Mouse (Mus musculus): ENCODE data around the gene Guca1a. TPM values are rescaled to one million over a fixed set of nuclear protein-coding genes. Genes with fewer than 3 reads are reported as not detected.
A peak's percentile ranks its signal among the peaks of the same experiment; 100 is the strongest.

Guca1a gene
- polyA plus RNA-seq, 1 experiment from 2014 or later = 3.6 TPM

DNA sequence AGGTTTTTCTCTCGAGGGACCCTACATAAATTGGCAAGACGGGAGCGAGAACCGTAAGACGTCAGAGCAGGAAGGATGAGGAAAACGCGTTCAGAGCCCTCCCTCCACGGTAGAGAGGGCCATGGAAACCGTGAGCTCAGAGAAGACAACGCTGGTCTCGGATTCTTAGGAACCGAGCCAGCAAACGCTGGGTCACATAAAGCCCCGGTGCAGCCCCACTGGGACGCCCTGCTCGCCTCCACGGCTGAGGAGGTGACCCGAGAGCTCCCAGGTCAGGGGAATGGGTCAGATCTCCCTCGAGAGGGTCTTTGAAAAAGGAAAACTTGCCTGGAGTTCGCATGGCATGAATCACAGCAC is 31.3 kb downstream of the Guca1a start:
- Histone ChIP-seq H3K9me3 (no peaks in the 10 kb centered on the region), H3K27me3 (ENCODE audit: insufficient read depth, poor library complexity, severe bottlenecking) (peaks cover 32% of the 10 kb centered on the region), H3K4me1 (peaks cover 12% of the 10 kb centered on the region), H3K4me3 (peak overlapping the region; percentile 91), H3K36me3 (peaks cover 21% of the 10 kb centered on the region), H3K27ac (peak overlapping the region; percentile 89)
- DNase-seq (ENCODE audit: low spot score) = peak; percentile 79
- WGBS = under 1% methylated on average over 20 of the region's 20 CpGs

DNA sequence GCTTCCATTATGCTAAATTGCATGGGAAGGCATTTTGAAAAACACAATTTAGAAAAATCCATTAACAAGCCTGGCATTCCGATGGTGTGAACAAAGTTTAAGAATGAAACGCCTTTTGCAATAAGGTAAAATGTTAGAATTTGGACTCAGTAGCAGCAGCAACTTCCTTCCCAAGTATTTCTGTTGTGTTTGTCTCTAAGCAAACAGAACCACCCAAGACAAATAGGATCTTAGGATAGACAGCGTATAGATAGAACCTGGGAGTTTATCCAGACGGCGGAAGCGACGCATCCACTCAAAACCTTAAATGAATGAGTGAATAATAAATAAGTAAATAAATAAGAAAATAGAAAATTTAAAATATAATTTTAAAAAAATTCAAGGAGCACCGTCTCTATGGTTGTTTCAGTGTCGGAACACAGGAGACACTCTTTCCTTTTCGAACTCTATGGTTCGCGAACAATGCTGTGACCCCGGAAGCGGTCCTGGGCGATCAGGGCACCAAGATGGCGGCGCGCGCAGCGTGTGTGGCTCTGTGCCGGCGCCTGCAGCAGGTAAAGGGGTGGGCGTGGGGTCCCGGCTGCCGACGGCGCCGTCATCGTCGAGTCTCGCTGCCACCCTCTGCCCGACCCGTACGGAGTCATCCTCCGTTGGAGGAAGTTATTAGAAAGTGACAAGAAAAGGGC is 31.8 kb downstream of the Guca1a start, which contains the start of gene Mrps10:
Mrps10 (plus strand) TSS at position 487 of the 686 bp plus-strand sequence.
- H3K36me3 ChIP-seq = peaks cover 15% of the 10 kb centered on the region
- peak within 1 kb of the TSS; percentile 89 for H3K27ac ChIP-seq
- DNase-seq (ENCODE audit: low spot score) = peak; percentile 93
- peak within 1 kb of the TSS; percentile 91 for H3K4me3 ChIP-seq
- H3K9me3 ChIP-seq = no peaks in the 10 kb centered on the region
- WGBS = 4% methylated on average over 35 of the region's 35 CpGs
- H3K27me3 ChIP-seq (ENCODE audit: insufficient read depth, poor library complexity, severe bottlenecking) = peaks cover 32% of the 10 kb centered on the region
- H3K4me1 ChIP-seq = peaks cover 12% of the 10 kb centered on the region

DNA sequence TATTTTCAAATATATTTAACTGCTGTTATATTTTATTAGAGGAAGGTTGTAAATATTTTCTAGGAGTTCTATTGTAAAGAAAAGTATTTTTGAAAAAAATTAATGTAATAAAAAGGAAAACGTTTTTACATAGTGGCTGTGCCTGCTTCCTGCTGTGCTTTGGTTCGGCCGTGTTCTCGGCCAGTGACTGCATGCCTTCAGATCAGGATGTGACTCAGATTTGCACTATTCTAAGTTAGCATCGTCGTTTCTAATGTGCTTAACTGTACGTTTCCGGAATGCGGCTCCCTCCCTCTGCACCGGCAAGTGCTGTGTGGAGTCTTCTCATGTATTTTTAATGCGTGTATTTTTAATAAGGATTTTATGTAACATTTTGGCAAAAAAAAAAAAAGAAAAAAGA is 39.0 kb downstream of the Guca1a start:
- peaks cover 36% of the 10 kb centered on the region for H3K36me3 ChIP-seq
- H3K27me3 ChIP-seq (ENCODE audit: insufficient read depth, poor library complexity, severe bottlenecking) = peaks cover 18% of the 10 kb centered on the region; the same call in 1 of the 2 replicates
- H3K4me3 ChIP-seq = no peak overlapping the region
- WGBS = 68% methylated on average over 11 of the region's 11 CpGs
- no peak for DNase-seq (ENCODE audit: low spot score)
- no peak overlapping the region for H3K27ac ChIP-seq
- H3K4me1 ChIP-seq = no peaks in the 10 kb centered on the region
- H3K9me3 ChIP-seq = no peaks in the 10 kb centered on the region

DNA sequence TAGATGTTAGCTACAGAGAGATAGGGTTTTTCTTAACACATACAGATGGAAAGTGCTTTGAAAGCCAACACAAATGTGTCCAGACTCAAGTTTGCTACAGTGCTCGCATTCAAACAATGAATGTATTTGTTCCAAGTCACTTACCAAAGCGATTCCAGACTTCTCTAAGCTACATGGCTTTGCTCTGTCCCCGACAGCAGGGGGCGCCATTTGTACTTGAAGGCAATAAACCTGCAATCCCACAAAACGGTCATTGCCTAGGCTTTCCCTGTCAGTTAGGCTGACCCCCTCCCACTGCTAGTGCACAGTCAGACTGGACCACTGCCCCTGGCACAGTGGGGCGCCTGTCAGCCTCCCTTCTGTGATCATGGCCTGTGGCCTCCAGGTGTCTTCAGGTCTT is 40.4 kb downstream of the Guca1a start:
- DNase-seq (ENCODE audit: low spot score) = no peak
- Histone ChIP-seq H3K36me3 (peaks cover 50% of the 10 kb centered on the region), H3K9me3 (no peaks in the 10 kb centered on the region), H3K27ac (no peak overlapping the region), H3K4me1 (no peaks in the 10 kb centered on the region), H3K4me3 (no peak overlapping the region), H3K27me3 (ENCODE audit: insufficient read depth, poor library complexity, severe bottlenecking) (peaks cover 5% of the 10 kb centered on the region; the same call in 1 of the 2 replicates)
- WGBS = 50% methylated on average over 6 of the region's 6 CpGs

DNA sequence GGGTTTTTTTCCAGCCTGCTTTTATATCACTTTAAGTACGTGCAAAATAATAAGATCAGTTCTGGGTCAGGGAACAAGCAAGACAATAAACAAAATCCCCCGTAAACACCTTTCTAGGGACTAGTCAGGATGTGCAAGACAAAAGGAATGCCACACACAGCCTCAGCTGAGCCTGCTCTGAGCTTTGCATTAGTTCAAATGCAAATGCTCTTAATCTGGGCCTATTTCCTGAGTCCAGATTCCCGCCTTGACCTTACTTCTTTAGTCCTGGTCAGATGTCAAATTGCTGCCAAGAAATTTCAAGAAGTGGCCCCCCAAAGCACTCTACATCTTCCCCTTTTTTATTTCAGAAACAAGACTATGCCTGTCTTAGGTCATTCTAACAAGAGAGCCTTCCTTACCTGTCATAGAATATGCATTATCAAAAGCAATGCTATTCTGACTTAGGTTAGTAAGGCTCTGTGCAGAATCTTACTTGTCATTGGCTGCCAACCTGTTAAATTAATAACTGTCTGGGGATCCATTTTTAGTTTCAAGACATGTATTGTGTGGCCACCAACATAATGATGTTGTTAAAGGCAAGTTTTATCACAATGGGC is 50.6 kb downstream of the Guca1a start:
- no peak for DNase-seq (ENCODE audit: low spot score)
- Histone ChIP-seq H3K27me3 (ENCODE audit: insufficient read depth, poor library complexity, severe bottlenecking) (no peaks in the 10 kb centered on the region), H3K36me3 (peaks cover 95% of the 10 kb centered on the region), H3K4me1 (no peaks in the 10 kb centered on the region), H3K4me3 (no peak overlapping the region), H3K9me3 (peaks cover 14% of the 10 kb centered on the region), H3K27ac (no peak overlapping the region)
- WGBS = 83% methylated on average over 3 of the region's 3 CpGs

Other genes with a start within 250 kb of the Guca1a start
- gene Mrps10, start 31.7 kb downstream of the Guca1a start, polyA plus RNA-seq (2016; fragmentation: Nextera tagmentation; extraction: Ambion mirVana) = 86.8 and 99.0 TPM in 2 replicates
- 3.2 and 4.7 TPM in 2 replicates for gene Guca1b, start 15.2 kb downstream of the Guca1a start, polyA plus RNA-seq (2016; fragmentation: Nextera tagmentation; extraction: Ambion mirVana)
- 0.99 and 1.1 TPM in 2 replicates for gene AI661453, start 36.0 kb upstream of the Guca1a start, polyA plus RNA-seq (2016; fragmentation: Nextera tagmentation; extraction: Ambion mirVana)
- 0.63 and 1.3 TPM in 2 replicates for gene 1700001C19Rik, start 36.8 kb upstream of the Guca1a start, polyA plus RNA-seq (2016; fragmentation: Nextera tagmentation; extraction: Ambion mirVana)
- 23.0 and 28.5 TPM in 2 replicates for gene Taf8, start 101.7 kb upstream of the Guca1a start, polyA plus RNA-seq (2016; fragmentation: Nextera tagmentation; extraction: Ambion mirVana)
- gene Ccnd3, start 104.5 kb upstream of the Guca1a start, polyA plus RNA-seq (2016; fragmentation: Nextera tagmentation; extraction: Ambion mirVana) = 552 and 644 TPM in 2 replicates
- gene Bysl, start 210.9 kb upstream of the Guca1a start, polyA plus RNA-seq (2016; fragmentation: Nextera tagmentation; extraction: Ambion mirVana) = 37.0 and 43.0 TPM in 2 replicates
- gene Med20, start 211.0 kb upstream of the Guca1a start, polyA plus RNA-seq (2016; fragmentation: Nextera tagmentation; extraction: Ambion mirVana) = 36.5 and 42.8 TPM in 2 replicates
- gene Gm20517, start 211.0 kb upstream of the Guca1a start, polyA plus RNA-seq (2016; fragmentation: Nextera tagmentation; extraction: Ambion mirVana) = 1.6 and 2.1 TPM in 2 replicates
- gene Usp49, start 230.1 kb upstream of the Guca1a start, polyA plus RNA-seq (2016; fragmentation: Nextera tagmentation; extraction: Ambion mirVana) = 3.2 and 4.5 TPM in 2 replicates

All from heart, embryonic 10.5 days (tissue).